Mouse (Mus musculus): ENCODE results near the gene Tnfaip8l1.
A peak's percentile ranks its signal among the peaks of the same experiment; 100 is the strongest.

Tnfaip8l1 gene

GRCm38 (mm10) chr17:56175416-56175815, 13.1 kb downstream of the Tnfaip8l1 start:
- DNase-seq (ENCODE audit: low read depth in 2 of 2, low spot score in 2 of 2), result no peak

- no peak for DNase-seq (ENCODE audit: low read depth in 2 of 2, low spot score in 2 of 2)
These were observed 20.8 kb downstream of the Tnfaip8l1 start for GRCm38 (mm10) chr17:56182975-56183657.

DNA sequence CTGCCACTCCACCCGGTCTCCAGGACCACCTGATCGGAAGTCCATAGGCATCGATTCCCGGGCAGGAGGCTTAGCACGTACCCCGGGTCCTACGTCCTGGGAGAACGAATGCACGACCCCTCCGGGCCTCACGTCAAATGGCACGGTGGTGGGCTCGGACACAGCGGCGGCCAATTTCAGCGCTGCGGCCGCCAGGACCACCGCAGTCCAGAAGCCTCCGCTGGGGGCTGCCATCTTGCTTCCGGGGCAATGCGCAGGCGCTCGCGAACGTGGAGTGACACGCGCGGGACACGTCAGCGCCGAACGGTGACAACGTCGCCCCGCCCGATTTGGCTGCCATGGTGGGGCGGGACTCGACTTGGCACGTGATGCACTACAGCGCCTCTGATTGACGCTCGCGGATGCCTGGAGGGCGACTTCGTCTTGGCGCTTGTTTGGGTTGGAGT, 21.4 kb downstream of the Tnfaip8l1 start, which contains the start of gene Mydgf:
Mydgf (minus strand) TSS at position 263 of the 446 bp plus-strand sequence.
- peak; percentile 91 to 92 for DNase-seq (ENCODE audit: low read depth in 2 of 2, low spot score in 2 of 2)

DNA sequence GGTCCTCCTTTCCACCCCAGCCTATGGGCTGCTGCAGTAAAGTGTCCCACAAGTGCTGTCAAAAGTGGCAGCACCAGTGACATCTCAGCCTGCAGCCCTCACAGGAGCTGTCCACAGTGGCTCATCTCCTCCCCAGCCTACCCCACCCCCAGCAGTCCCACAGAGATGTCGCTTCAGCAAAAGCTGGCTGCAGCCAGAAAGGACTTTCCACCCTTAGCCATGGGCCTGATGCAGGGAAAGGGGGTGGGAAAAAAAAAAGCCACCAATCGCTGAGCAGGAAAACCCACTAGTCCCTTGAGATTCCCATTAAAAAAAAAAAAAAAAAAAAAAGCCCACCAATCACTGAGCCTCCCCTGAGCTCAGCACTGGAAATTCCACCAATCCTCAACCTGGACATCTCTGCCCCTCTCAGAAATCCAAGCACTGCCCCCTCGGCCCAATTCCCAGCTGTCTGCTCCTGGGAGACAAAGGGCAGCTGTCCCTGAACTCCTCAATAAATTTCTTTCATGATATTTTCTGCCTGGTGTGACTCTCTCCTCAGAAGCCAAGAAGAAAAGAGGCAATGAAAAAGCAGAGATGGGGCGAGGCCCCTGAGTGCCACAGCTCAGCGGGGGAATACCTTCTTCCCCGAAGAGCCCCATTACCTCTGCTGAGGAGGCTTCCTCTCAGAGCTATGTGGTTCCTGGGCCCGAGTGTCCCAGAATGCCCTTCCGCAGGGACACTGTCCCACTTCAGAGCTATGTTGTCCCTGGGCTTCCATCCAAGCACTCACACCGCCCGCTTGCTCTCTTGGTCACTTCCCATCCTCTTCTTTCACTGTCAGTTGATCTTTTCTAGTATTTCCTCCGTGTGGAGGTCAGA, 23.2 kb downstream of the Tnfaip8l1 start:
- DNase-seq (ENCODE audit: low read depth in 2 of 2, low spot score in 2 of 2), result no peak

DNA sequence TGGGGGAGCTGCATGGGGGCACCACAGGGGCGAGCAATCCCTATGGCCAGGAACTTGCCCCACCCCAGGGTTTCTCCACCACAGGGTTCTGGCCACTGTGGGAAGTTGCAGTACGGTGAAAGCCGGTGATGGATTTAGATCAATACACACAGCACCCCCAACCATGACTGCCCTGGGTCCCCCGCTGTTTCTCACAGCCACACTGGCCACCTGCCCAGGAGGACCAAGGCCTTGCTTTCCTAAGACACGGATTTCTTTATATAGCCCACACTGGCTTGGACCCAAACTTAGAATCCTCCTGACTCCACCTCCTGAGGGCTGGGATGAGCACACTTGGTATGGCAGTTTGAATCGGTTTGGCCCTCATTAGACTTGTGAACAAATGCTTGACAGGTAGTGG, 29.0 kb downstream of the Tnfaip8l1 start:
- no peak for DNase-seq (ENCODE audit: low read depth in 2 of 2, low spot score in 2 of 2)

DNA sequence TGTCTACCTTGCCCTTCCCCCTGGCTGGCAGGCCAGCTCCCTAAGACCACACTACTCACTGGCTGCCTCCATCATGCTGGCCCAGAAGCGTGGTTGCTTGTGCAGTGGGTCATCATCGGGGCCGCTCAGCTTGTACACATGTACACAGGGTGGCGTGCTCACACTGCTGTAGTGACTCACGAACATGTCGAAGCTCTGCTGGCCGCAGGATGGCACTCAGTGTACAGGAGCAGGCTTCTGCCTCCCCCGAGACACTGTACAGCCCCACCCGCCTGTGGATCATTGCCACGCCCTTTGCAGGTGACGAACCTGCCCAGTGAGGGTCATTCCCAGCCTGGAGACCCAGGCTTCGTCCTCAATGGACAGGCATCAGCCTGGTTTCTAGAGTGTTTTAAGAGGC, 32.1 kb downstream of the Tnfaip8l1 start:
- no peak for DNase-seq (ENCODE audit: low read depth in 2 of 2, low spot score in 2 of 2)

- DNase-seq (ENCODE audit: low read depth in 2 of 2, low spot score in 2 of 2), result no peak
These were observed 32.5 kb downstream of the Tnfaip8l1 start for GRCm38 (mm10) chr17:56194765-56195164.

DNA sequence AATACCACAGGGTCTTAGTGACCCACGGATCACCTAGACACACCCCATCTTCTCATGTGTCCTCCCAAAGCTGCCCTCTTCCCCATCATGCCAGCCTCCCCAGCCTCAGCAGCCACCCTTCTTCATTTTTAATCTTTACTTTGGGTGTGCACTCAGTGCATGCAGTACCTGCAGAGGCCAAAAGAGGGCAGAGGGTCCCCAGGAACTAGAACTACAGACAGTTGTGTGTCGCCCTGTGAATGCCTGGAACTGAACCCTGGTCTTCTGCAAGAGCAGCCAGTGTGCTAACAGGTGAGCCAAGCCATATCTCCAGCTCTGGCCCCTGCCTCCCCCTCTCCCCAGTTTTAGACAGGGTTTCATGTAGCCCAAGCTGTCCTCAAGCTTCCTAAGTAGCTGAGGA, 34.6 kb downstream of the Tnfaip8l1 start:
- DNase-seq (ENCODE audit: low read depth in 2 of 2, low spot score in 2 of 2), result peak in 1 of 2 experiments; percentile 30

DNA sequence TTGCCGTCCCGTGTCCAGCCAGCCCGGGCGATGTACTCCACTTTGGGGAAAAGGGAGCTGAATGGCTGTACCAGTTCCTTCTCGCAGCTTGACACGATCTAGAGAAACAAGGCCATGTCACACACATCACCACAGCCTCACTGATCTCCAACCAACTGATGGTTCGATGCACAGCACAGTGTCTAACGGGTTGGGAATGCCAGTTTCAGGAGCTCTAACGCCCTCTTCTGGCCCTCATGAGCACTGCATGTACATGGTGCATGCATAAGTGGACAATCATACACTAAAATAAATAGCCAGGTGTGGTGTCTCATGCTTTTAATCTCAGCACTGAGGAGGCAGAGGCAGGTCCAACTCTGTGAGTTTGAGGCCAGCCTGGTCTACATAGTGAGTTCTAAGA, 38.3 kb downstream of the Tnfaip8l1 start:
- no peak for DNase-seq (ENCODE audit: low read depth in 2 of 2, low spot score in 2 of 2)

GRCm38 (mm10) chr17:56201642-56202041, 39.4 kb downstream of the Tnfaip8l1 start:
- DNase-seq (ENCODE audit: low read depth in 2 of 2, low spot score in 2 of 2), result no peak

DNA sequence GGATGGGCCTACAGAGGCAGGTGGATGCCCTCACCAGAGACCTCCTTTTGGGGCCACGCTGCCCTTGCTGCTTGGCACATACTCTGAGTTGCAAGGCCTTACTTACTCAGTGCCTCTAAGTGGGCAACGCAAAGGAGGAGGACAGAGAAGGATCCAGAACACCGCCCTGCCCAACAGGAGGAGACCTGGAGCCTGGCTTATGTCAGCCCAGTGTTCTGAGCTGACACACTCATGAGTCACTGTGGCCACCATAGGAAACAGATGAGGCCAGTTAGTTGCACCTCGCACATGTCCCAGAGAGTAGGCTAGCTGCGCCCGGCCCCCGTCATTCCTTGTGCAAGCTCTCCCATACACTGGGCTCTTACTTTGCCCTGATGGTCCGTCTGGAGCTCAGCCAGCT, 40.2 kb downstream of the Tnfaip8l1 start:
- no peak for DNase-seq (ENCODE audit: low read depth in 2 of 2, low spot score in 2 of 2)

DNA sequence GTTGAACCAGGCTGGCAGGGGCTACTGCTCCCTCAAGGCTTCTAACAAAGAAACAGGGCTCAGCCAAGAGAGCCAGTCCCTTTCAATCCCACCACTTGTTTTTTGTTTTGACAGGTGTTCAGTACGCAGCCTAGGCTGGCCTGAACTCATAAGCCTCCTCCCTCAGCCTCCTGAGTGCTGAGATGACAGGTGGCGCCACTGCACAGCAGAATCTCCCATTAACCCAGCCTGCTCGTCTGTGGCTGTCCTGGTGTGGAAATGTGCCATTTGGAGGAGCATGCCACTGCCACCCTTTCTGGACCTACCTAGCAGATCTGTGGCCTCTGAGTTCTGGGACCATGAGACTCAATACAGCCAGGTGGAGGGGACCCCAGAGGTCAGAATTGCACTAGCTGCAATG, 41.5 kb downstream of the Tnfaip8l1 start:
- no peak for DNase-seq (ENCODE audit: low read depth in 2 of 2, low spot score in 2 of 2)

DNA sequence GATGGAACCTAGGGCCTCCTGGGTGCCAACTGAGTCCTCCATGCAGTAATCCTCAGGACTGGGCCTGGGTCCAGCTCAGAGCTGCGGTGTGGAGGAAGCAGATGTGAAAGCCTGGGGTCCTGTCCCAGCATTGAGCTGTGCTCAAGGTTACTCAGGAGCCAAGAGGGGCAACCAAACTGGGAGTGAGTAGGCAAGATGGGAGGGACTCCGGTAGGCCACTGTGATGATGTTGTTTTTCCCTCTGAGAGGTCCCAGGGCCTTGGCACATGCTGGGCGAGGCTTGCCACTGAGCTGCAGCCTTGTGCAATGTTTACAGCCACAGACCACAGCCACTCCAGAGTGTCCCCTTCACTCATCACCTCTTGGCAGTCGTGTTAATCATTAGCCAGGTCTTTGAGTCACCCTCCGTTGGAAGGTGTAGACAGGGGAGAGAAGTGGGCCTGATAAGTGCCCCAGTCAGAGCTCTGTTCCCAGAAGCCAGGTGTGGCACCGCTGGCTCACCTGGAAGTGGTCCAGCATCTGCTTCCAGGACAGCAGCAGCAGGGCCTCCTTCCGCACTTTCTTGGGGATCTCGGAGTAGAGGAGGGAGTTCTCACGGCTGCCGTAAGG, 44.1 kb downstream of the Tnfaip8l1 start:
- no peak for DNase-seq (ENCODE audit: low read depth in 2 of 2, low spot score in 2 of 2)

GRCm38 (mm10) chr17:56206986-56207674, 44.9 kb downstream of the Tnfaip8l1 start:
- DNase-seq (ENCODE audit: low read depth in 2 of 2, low spot score in 2 of 2), result no peak

- DNase-seq (ENCODE audit: low read depth in 2 of 2, low spot score in 2 of 2), result no peak
These were observed 45.8 kb downstream of the Tnfaip8l1 start for GRCm38 (mm10) chr17:56207963-56208530.

DNA sequence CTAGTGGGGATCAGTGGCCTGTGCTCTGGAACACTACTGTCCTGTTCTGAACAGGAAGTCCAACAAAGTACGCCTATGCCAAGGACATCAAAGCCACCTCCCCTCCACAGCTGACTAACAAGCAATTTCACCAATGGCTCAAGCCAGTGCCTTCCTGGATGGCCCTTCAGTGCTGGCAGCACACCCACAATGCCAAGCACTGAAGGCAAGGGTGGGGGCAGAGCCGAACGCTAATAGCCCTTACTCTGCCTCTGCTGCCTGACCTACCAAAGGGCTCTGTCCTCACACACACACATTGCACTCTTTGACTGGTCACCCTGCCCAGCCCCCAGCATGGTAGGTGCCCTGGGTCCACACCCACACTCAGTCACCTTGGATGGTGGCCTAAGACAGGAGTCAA, 46.5 kb downstream of the Tnfaip8l1 start:
- DNase-seq (ENCODE audit: low read depth in 2 of 2, low spot score in 2 of 2), result no peak

DNA sequence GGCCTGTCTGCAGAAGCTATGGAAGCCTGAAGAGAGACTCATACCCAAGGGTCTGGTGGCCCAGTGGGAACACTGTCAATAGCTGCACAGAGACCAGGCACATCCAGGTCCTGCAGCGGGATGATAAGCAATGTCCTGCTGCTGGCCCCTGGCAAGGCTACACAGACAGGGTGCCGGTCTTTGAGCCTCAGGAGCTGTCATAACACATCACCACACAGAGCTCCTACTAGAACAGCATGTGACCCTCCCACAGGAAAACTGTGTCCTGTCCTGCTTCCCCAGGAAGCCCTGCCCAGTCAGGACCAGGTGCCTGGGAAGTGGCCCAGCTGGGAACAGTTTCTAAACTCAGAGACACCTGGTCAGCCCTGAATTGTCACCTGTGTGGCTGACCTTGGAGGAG, 48.8 kb downstream of the Tnfaip8l1 start:
- no peak for DNase-seq (ENCODE audit: low read depth in 2 of 2, low spot score in 2 of 2)

DNA sequence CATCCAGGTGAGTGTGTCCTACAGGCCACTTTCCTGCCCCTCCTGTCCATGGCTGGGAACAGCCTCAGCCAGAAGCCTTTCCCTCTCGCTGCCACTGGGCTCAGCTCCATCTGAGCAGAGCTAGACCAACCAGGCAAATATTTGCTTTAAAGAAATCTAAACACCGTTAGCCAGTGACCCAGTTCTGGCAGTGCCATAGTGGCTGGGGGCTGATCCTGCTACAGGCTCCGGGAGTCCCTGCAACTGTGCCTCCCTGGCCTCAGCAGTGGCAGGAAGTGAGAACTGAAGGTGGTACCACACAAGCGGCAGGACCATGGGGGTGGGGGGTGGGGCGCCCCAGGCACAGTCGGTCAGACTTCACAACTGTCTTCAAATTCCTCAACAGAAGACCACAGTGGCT, 50.4 kb downstream of the Tnfaip8l1 start:
- DNase-seq (ENCODE audit: low read depth in 2 of 2, low spot score in 2 of 2), result no peak

DNA sequence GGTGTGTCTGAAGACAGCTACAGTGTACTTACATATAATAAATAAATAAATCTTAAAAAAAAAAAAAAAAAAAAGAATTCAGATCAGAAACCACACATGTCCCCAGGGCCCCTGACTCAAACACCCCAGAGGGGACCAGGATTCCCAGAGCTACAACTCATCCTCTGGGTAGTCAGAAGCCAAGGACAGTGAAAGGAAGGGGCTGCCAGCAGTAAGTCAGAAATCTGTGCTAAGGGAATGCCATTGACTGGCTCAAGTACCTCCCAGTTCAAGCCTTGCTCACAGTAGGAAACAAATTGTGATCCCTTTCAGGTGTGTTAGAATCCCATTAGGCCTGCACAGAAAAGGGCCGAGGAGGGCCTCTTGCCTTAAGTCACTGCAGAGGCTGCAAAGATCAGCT, 52.0 kb downstream of the Tnfaip8l1 start:
- DNase-seq (ENCODE audit: low read depth in 2 of 2, low spot score in 2 of 2), result no peak

GRCm38 (mm10) chr17:56217670-56218069, 55.4 kb downstream of the Tnfaip8l1 start:
- DNase-seq (ENCODE audit: low read depth in 2 of 2, low spot score in 2 of 2), result no peak

All from CD8-positive naive resting alpha-beta T cell, adult 2 months (primary cell).